Mouse (Mus musculus) forebrain, embryonic 14.5 days (tissue): ENCODE measurements around the gene Rab11fip3. TPM values are rescaled to one million over a fixed set of nuclear protein-coding genes. Genes with fewer than 3 reads are reported as not detected.

Experiments used
- polyA plus RNA-seq: library from polyadenylated mRNA; unstranded; fragments of >200 nt; fragmentation: Nextera tagmentation; extraction: Ambion mirVana; gene quantifications from 2 replicates; pipeline ENCODE4 v1.2.1, GENCODE M21; 2014

Gene Rab11fip3
- polyA plus RNA-seq, 1 experiment from 2014 or later = 15.2 TPM

Other genes starting within 250 kb of the Rab11fip3 start
- 33.3 and 37.4 TPM in 2 replicates for gene Wdr24, start 245.9 kb downstream of the Rab11fip3 start, polyA plus RNA-seq
- gene Jmjd8, start 240.7 kb downstream of the Rab11fip3 start, polyA plus RNA-seq = 56.6 and 56.9 TPM in 2 replicates
- gene Stub1, start 236.2 kb downstream of the Rab11fip3 start, polyA plus RNA-seq = 315 and 322 TPM in 2 replicates
- 33.6 and 35.4 TPM in 2 replicates for gene Rhbdl1, start 232.3 kb downstream of the Rab11fip3 start, polyA plus RNA-seq
- gene Gm20683, start 227.8 kb downstream of the Rab11fip3 start, polyA plus RNA-seq = 5.1 and 6.2 TPM in 2 replicates
- 9.6 and 11.3 TPM in 2 replicates for gene Rhot2, start 224.7 kb downstream of the Rab11fip3 start, polyA plus RNA-seq
- gene Wdr90, start 208.1 kb downstream of the Rab11fip3 start, polyA plus RNA-seq = 11.6 and 12.2 TPM in 2 replicates
- gene Mcrip2, start 200.8 kb downstream of the Rab11fip3 start, polyA plus RNA-seq = 15.9 and 17.0 TPM in 2 replicates
- 60.5 and 66.0 TPM in 2 replicates for gene Mettl26, start 194.5 kb downstream of the Rab11fip3 start, polyA plus RNA-seq
- gene Wfikkn1, start 188.7 kb downstream of the Rab11fip3 start, polyA plus RNA-seq = 0.36 and 0.47 TPM in 2 replicates
- gene Rab40c, start 149.8 kb downstream of the Rab11fip3 start, polyA plus RNA-seq = 31.6 and 33.3 TPM in 2 replicates
- 49.5 and 52.6 TPM in 2 replicates for gene Pigq, start 124.6 kb downstream of the Rab11fip3 start, polyA plus RNA-seq
- gene Nhlrc4, start 124.6 kb downstream of the Rab11fip3 start, polyA plus RNA-seq = not detected in 2 replicates
- gene A930017K11Rik, start 117.0 kb downstream of the Rab11fip3 start, polyA plus RNA-seq = 0.18 TPM in 1 of 2 replicates, not detected in the other
- 17.0 and 20.3 TPM in 2 replicates for gene Capn15, start 83.8 kb downstream of the Rab11fip3 start, polyA plus RNA-seq
- gene Decr2, start 20.8 kb upstream of the Rab11fip3 start, polyA plus RNA-seq = 13.6 and 14.4 TPM in 2 replicates
- gene Nme4, start 26.0 kb upstream of the Rab11fip3 start, polyA plus RNA-seq = 31.3 and 40.0 TPM in 2 replicates
- 1.5 and 1.9 TPM in 2 replicates for gene Tmem8, start 43.7 kb upstream of the Rab11fip3 start, polyA plus RNA-seq
- gene Mrpl28, start 53.9 kb upstream of the Rab11fip3 start, polyA plus RNA-seq = 242 and 250 TPM in 2 replicates
- gene Axin1, start 69.1 kb upstream of the Rab11fip3 start, polyA plus RNA-seq = 10.3 and 11.0 TPM in 2 replicates
- gene Pdia2, start 129.5 kb upstream of the Rab11fip3 start, polyA plus RNA-seq = not detected in 2 replicates
- gene Rgs11, start 133.4 kb upstream of the Rab11fip3 start, polyA plus RNA-seq = 1.7 and 3.2 TPM in 2 replicates
- gene Arhgdig, start 138.2 kb upstream of the Rab11fip3 start, polyA plus RNA-seq = 33.8 and 44.4 TPM in 2 replicates
- 15.8 and 21.4 TPM in 2 replicates for gene Fam234a, start 174.7 kb upstream of the Rab11fip3 start, polyA plus RNA-seq
- 81.4 and 101 TPM in 2 replicates for gene Luc7l, start 183.3 kb upstream of the Rab11fip3 start, polyA plus RNA-seq